Mouse (Mus musculus): Measurements from ENCODE around the gene Wdr54.

Wdr54 gene

DNA sequence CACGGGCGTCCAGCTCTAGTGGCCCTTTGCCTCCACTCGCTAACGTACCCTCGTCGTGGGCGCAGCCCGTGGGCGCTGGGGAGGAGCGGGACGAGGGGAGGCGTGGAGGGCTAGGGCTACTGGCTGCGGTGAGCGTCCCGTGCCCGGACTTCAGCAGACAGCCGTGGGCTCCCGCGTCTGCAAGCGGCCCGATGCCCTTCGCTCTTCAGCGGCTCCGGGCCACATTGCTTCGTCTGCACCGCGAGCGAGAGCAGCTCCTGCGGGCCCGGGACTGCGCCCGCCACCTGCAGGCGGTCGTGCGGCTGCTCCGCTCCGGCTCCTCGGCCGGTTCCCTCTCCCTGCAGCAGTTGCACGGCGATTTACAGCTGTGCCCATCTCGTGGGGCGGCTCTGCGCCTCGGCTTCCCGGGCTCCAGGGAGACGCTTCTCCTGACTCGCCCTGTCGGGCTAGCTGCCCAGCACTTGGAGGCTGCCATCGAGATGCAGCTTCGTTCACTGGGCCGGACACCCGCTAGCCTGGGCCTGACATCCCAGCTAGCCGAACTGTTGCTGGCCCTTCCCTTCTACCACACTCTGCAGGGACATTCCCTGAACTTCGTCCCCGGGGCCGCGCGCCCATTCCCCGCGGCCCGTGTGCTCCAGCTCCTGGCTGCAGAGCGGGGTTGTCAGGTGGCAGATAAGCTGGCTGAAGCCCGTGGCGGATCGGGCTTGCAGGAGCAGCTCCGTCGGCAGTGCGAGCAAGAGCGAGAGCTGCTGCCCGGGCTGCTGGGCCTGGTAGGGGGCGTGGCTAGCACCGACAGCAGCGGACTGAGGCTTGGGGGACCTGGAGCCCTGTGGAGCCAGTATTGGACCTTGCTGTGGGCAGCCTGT, 54.3 kb downstream of the Wdr54 start:
- peak; percentile 66 to 68 for DNase-seq

DNA sequence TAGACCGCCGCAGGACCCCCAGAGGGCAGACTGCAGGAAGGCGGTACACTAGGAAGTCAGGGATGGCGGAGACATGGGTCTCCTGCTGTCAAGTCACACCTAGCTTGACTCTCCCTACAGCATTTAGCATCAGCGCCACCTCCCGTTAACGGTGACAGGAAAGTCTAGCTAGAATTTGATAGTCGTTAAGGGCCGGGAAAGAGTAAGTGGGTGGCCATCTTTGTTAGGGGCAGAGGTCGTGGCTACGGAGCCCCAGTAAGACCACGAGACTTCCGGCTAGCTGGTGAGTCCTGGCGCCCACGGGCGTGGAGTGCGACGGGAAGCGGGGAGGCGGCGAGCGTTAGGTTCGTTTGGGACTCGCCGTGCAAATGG, 54.9 kb downstream of the Wdr54 start, which contains the start of the genes Ccdc142 and Gm42688:
Gene Ccdc142, plus strand, starts transcription at position 286 of the 372 bp plus-strand sequence.
Gene Gm42688, plus strand, starts transcription at position 302 of the 372 bp plus-strand sequence.
- DNase-seq = peak; percentile 92
